Mouse (Mus musculus) forebrain, embryonic 14.5 days (tissue): ENCODE results near the gene Txndc2. TPM values are rescaled to one million over a fixed set of nuclear protein-coding genes. Genes with fewer than 3 reads are reported as not detected.
A peak's percentile ranks its signal among the peaks of the same experiment; 100 is the strongest.
"Not testable (repeated sequence)": the region's sequence is repeated elsewhere in the genome, so short reads cannot be mapped to it uniquely, and the experiment has no call there.

ENCODE experiments used
- ATAC-seq: fragments of 200-750 bp; cut with Nextera tagmentation; 2 replicates; pipeline ENCODE4 v1.8.0; 2017; ENCODE audit warnings: mild to moderate bottlenecking, moderate library complexity
- DNase-seq: peaks from one replicate; pipeline ENCODE4 v3.0.0-alpha.2; 2015; ENCODE audit warnings: low spot score
- H3K27ac ChIP-seq: fragments of 300-500 bp; sonication (generic); 2 replicates; pipeline ENCODE4 v1.5.1; 2014; ENCODE audit warnings: low read depth, mild to moderate bottlenecking, control low read depth, low read length, moderate library complexity
- H3K27me3 ChIP-seq: fragments of 300-500 bp; sonication (generic); replicated peaks from 2 replicates; pipeline ENCODE4 v1.6.1; 2014; ENCODE audit warnings: low read length, control low read depth, mixed read lengths; ENCODE audit not compliant: control insufficient read depth, insufficient read depth
- H3K36me3 ChIP-seq: fragments of 300-500 bp; sonication (generic); 2 replicates; pipeline ENCODE4 v1.6.1; 2014; ENCODE audit warnings: low read length, control low read depth; ENCODE audit not compliant: control insufficient read depth, insufficient read depth
- H3K4me1 ChIP-seq: fragments of 300-500 bp; sonication (generic); 2 replicates; pipeline ENCODE4 v1.6.1; 2014; ENCODE audit warnings: antibody characterized with exemption, low read length, control low read depth; ENCODE audit not compliant: control insufficient read depth, insufficient read depth
- H3K4me2 ChIP-seq: fragments of 300-500 bp; sonication (generic); 2 replicates; pipeline ENCODE4 v1.6.1; 2014; ENCODE audit warnings: mild to moderate bottlenecking, control low read depth, low read length
- H3K4me3 ChIP-seq: fragments of 300-500 bp; sonication (generic); 2 replicates; pipeline ENCODE4 v1.5.1; 2014; ENCODE audit warnings: low read depth, low read length, control low read depth
- H3K9ac ChIP-seq: fragments of 300-500 bp; sonication (generic); 2 replicates; pipeline ENCODE4 v1.6.1; 2014; ENCODE audit warnings: mild to moderate bottlenecking, low read length, control low read depth, moderate library complexity
- H3K9me3 ChIP-seq: fragments of 300-500 bp; sonication (generic); replicated peaks from 2 replicates; pipeline ENCODE4 v1.6.1; 2016; ENCODE audit warnings: low read length, control low read depth, mixed read lengths; ENCODE audit not compliant: control insufficient read depth
- WGBS: fragments of 180-500 bp; shearing (Covaris S2); extraction: QIAGEN DNeasy Blood & Tissue Kit; methylation state at CpG from one replicate; pipeline ENCODE4 v1.1.7; 2014; 5-methylcytosine and 5-hydroxymethylcytosine counted together
- polyA plus RNA-seq: library from polyadenylated mRNA; unstranded; fragments of >200 nt; fragmentation: Nextera tagmentation; extraction: Ambion mirVana; gene quantifications from 2 replicates; pipeline ENCODE4 v1.2.1, GENCODE M21; 2014

Gene Txndc2
- polyA plus RNA-seq, 1 experiment from 2014 or later: 0.19 TPM

GRCm38 (mm10) chr17:65647961-65648360 lies 6.0 kb upstream of the Txndc2 start:
- Histone ChIP-seq H3K9me3 (no peaks in the 10 kb centered on the region), H3K4me2 (no peak overlapping the region), H3K27me3 (no peaks in the 10 kb centered on the region), H3K4me3 (no peak overlapping the region), H3K4me1 (no peaks in the 10 kb centered on the region), H3K36me3 (no peaks in the 10 kb centered on the region), H3K27ac (no peak overlapping the region), H3K9ac (no peak overlapping the region)
- DNase-seq: no peak
- WGBS: 71% methylated on average over 5 of the region's 5 CpGs
- no peak for ATAC-seq

GRCm38 (mm10) chr17:65647226-65647625 lies 5.3 kb upstream of the Txndc2 start:
- no peak overlapping the region for H3K4me3 ChIP-seq
- no peaks in the 10 kb centered on the region for H3K27me3 ChIP-seq
- H3K4me1 ChIP-seq: no peaks in the 10 kb centered on the region
- H3K9me3 ChIP-seq: no peaks in the 10 kb centered on the region
- H3K36me3 ChIP-seq: no peaks in the 10 kb centered on the region
- 79% methylated on average over 6 of the region's 6 CpGs for WGBS
- ATAC-seq (no peak), DNase-seq (no peak)
- H3K4me2 ChIP-seq: no peak overlapping the region
- H3K27ac ChIP-seq: no peak overlapping the region
- H3K9ac ChIP-seq: no peak overlapping the region

- WGBS: 93% methylated on average over 5 of the region's 5 CpGs
- no peak for ATAC-seq
These were observed 1.6 kb upstream of the Txndc2 start for GRCm38 (mm10) chr17:65643579-65643978.

DNA sequence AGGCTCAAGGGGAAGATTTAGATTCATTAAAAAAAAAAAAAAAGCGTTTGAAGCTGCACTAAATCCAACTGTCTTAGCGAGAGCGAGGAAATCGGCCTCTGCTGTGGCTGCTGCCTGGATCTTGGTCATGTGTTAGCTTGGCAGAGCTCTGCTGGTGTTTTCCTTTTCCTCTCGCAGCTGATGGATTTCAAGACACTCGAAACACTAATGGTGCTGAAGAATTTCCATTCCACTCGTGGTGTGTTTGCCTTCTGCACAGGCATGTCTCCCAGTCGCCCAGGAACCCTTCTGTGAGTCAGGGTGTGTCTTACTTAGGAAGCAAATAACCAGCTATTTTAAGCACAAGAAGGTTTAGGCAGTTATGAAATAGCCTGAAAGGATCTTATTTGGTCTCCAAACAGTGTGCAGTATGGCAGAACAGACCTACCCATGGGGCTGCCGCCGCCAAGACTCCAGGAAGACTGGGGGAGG lies 1.1 kb upstream of the Txndc2 start:
- ATAC-seq (0 out of 2 replicates have a peak, but pooled peaks have one; percentile 42), DNase-seq (peak; percentile 34)
- Histone ChIP-seq H3K27me3 (no peaks in the 10 kb centered on the region), H3K27ac (no peak overlapping the region), H3K4me2 (no peak overlapping the region), H3K36me3 (no peaks in the 10 kb centered on the region), H3K9me3 (no peaks in the 10 kb centered on the region), H3K4me3 (no peak overlapping the region), H3K9ac (no peak overlapping the region), H3K4me1 (no peaks in the 10 kb centered on the region)
- 35% methylated on average over 10 of the region's 10 CpGs for WGBS

More at GRCm38 (mm10) chr17:65643579-65643978, 1.6 kb upstream of the Txndc2 start:
- H3K4me2 ChIP-seq: no peak overlapping the region
- H3K4me3 ChIP-seq: no peak overlapping the region
- no peak overlapping the region for H3K27ac ChIP-seq
- H3K4me1 ChIP-seq: no peaks in the 10 kb centered on the region
- no peaks in the 10 kb centered on the region for H3K9me3 ChIP-seq
- no peak for DNase-seq
- no peaks in the 10 kb centered on the region for H3K36me3 ChIP-seq
- H3K27me3 ChIP-seq: no peaks in the 10 kb centered on the region
- no peak overlapping the region for H3K9ac ChIP-seq

DNA sequence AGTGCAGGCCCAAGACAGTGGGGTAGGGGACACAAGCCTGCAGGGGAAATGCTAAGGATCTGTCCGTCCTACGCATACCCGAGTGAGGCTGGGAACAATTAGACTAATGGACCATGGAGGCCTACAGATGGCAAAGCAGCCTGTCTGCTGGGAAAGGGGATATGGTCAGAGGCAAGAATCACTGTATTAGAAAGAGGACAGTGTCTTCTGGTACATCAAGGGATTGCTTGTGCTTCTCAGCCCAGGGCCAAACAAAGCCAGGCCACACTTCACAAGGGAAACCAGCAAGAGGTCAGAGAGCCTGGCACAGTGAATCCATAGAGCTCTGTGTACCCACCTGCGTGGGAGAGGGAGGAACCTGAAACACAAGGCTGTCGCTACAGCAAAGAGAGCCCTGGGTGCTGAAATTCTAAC lies 617 bp upstream of the Txndc2 start:
- WGBS: 31% methylated on average over 5 of the region's 5 CpGs
- no peaks in the 10 kb centered on the region for H3K9me3 ChIP-seq

GRCm38 (mm10) chr17:65639144-65639543 lies 2.8 kb downstream of the Txndc2 start:
- H3K27ac ChIP-seq: no peak overlapping the region
- H3K36me3 ChIP-seq: no peaks in the 10 kb centered on the region
- H3K4me3 ChIP-seq: no peak overlapping the region
- H3K9me3 ChIP-seq: no peaks in the 10 kb centered on the region
- 69% methylated on average over 1 of the region's 1 CpGs for WGBS
- no peak for ATAC-seq
- H3K4me2 ChIP-seq: no peak overlapping the region
- H3K4me1 ChIP-seq: no peaks in the 10 kb centered on the region
- H3K9ac ChIP-seq: no peak overlapping the region
- no peaks in the 10 kb centered on the region for H3K27me3 ChIP-seq
- DNase-seq: no peak

More for the DNA sequence above, 617 bp upstream of the Txndc2 start:
- no peak for ATAC-seq
- Histone ChIP-seq H3K4me2 (no peak overlapping the region), H3K36me3 (no peaks in the 10 kb centered on the region), H3K9ac (no peak overlapping the region), H3K27ac (no peak overlapping the region), H3K4me3 (no peak overlapping the region), H3K27me3 (no peaks in the 10 kb centered on the region), H3K4me1 (no peaks in the 10 kb centered on the region)
- DNase-seq: no peak

DNA sequence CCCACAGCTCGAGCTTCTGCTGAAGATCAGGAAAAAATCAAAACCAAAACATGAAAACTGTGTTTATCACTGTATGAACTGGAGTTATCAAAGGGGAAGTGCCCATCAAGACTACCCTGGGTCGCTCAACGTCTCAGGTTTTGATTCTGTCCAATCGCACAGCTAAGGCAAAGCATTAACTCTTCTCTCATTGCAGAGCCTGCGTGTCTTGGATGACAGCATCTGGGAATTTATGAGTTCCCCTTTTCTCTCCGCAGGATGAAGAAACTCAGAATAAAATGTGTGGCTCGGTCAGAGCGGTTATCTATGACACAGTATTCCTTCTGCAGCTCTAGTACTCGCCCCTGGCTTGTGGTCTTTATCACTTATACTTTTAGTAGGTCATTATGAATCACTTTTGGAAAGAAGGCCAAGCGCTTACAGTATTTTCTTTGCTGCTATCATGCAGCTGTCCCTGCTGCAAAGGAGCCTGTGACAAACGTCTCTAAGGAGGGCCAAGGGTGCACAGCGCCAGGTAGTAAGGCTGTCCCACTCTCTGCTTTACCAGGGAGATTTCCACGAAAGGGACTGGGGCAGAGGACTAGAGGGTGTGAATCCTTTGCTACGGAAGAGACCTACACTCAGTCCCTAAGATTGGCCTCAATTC lies 6.1 kb downstream of the Txndc2 start:
- Histone ChIP-seq H3K4me3 (no peak overlapping the region), H3K4me1 (no peaks in the 10 kb centered on the region), H3K4me2 (no peak overlapping the region), H3K27me3 (no peaks in the 10 kb centered on the region), H3K9me3 (no peaks in the 10 kb centered on the region), H3K9ac (no peak overlapping the region), H3K27ac (no peak overlapping the region), H3K36me3 (no peaks in the 10 kb centered on the region)
- WGBS: 89% methylated on average over 14 of the region's 14 CpGs
- ATAC-seq (no peak), DNase-seq (no peak)

GRCm38 (mm10) chr17:65629943-65630342 lies 12.0 kb downstream of the Txndc2 start:
- ATAC-seq (no peak), DNase-seq (no peak)
- Histone ChIP-seq H3K9me3 (no peaks in the 10 kb centered on the region), H3K4me3 (no peak overlapping the region), H3K4me1 (no peaks in the 10 kb centered on the region), H3K27ac (no peak overlapping the region), H3K9ac (no peak overlapping the region), H3K27me3 (no peaks in the 10 kb centered on the region), H3K4me2 (no peak overlapping the region), H3K36me3 (no peaks in the 10 kb centered on the region)
- 85% methylated on average over 6 of the region's 6 CpGs for WGBS

- not testable (repeated sequence) for H3K4me2 ChIP-seq, H3K9ac ChIP-seq, H3K27ac ChIP-seq, ATAC-seq, H3K9me3 ChIP-seq, H3K4me1 ChIP-seq, H3K36me3 ChIP-seq, H3K27me3 ChIP-seq, H3K4me3 ChIP-seq, DNase-seq
- WGBS: 89% methylated on average over 13 of the region's 13 CpGs
These were observed 13.0 kb downstream of the Txndc2 start for GRCm38 (mm10) chr17:65628823-65629532.
